Mouse (Mus musculus): Measurements from ENCODE around the gene Sh3bgrl3.

- TF ChIP-seq CTCF (IDR thresholded peaks at IDR 0.05; ENCODE audit: low read depth) (no peak), EP300 (IDR thresholded peaks at IDR 0.05; ENCODE audit: low read depth) (no peak)
Measured at GRCm38 (mm10) chr4:134121571-134121970, 7.0 kb downstream of the Sh3bgrl3 start.

Measured in liver, postnatal 0 days (tissue).